In genomic region chr7:141459301-141459711, GRCm38 (mm10) we compare ENCODE assay signal across 9 mouse cellular contexts. TPM values are rescaled to one million over a fixed set of nuclear protein-coding genes. Genes with fewer than 3 reads are reported as not detected.
A peak's percentile ranks its signal among the peaks of the same experiment; 100 is the strongest.
DNase-seq lines count a peak whose midpoint lies in the region; ATAC-seq and TF ChIP-seq lines count a peak whose summit lies in the region.
"Had no signal": no experiment of that assay in that cellular context is flagged by ENCODE, and none has a peak within 500 bp of the region (broad histone marks: within the 10 kb centered on the region; RNA-seq: fewer than 3 reads in every experiment).

No protein-coding gene starts in this region.

- H3K79me2 ChIP-seq in heart, adult 2 months (replicated peaks; ENCODE audit: control insufficient read depth, insufficient read depth, low read length): no peaks in the 10 kb centered on the region

- no peak for ATAC-seq in activated CD4-positive, CD25-positive, alpha-beta regulatory T cell, adult 4 months
- ATAC-seq: intestine, embryonic 15.5 days had no signal

- 84% methylated on average over 17 of the region's 17 CpGs for WGBS in heart, adult 2 months
- 83% methylated on average over 17 of the region's 17 CpGs for WGBS in heart, embryonic 10.5 days

- no peak for TF ChIP-seq CTCF in heart, adult 2 months (IDR thresholded peaks at IDR 0.05)
- no peak for TF ChIP-seq CTCF in ES-Bruce4 (IDR thresholded peaks at IDR 0.05; ENCODE audit: low read depth, low read length)

- H3K4me1 ChIP-seq in heart, adult 2 months (ENCODE audit: control insufficient read depth, insufficient read depth, low read length): peaks cover 26% of the 10 kb centered on the region
- H3K4me1 ChIP-seq in heart, embryonic 10.5 days: peaks cover 59% of the 10 kb centered on the region
- H3K4me1 ChIP-seq in ES-Bruce4 (ENCODE audit: control insufficient read depth, insufficient read depth, low read length): no peaks in the 10 kb centered on the region

- DNase-seq in heart, adult 2 months: peak; percentile 40 to 42
- DNase-seq in heart, embryonic 10.5 days (ENCODE audit: low spot score): no peak
- DNase-seq in adipocyte (ENCODE audit: low spot score): peak; percentile 37
- DNase-seq in cerebellum, adult 9-11 months: peak; percentile 91
- no peak for DNase-seq in urinary bladder, adult 2 months (ENCODE audit: low spot score)

- TF ChIP-seq POLR2A in heart, adult 2 months (IDR thresholded peaks at IDR 0.05; ENCODE audit: insufficient read depth, low read depth, low read length): no peak
- TF ChIP-seq POLR2A in ES-Bruce4 (IDR thresholded peaks at IDR 0.05; ENCODE audit: insufficient read depth, low read length): no peak

- peak overlapping the region; percentile 97 for H3K27ac ChIP-seq in heart, adult 2 months
- H3K27ac ChIP-seq in heart, embryonic 10.5 days: no peak overlapping the region
- H3K27ac ChIP-seq in ES-Bruce4 (ENCODE audit: insufficient read depth, low read length): no peak overlapping the region
- H3K27ac ChIP-seq: forebrain, embryonic 10.5 days had no signal

- no peak overlapping the region for H3K4me3 ChIP-seq in heart, adult 2 months
- H3K4me3 ChIP-seq in heart, embryonic 10.5 days: no peak overlapping the region
- peak overlapping the region; percentile 9 for H3K4me3 ChIP-seq in ES-Bruce4 (ENCODE audit: low read depth, low read length)
- H3K4me3 ChIP-seq: forebrain, embryonic 10.5 days; intestine, embryonic 15.5 days had no signal

- TF ChIP-seq EP300 in heart, adult 2 months (IDR thresholded peaks at IDR 0.05; ENCODE audit: insufficient read depth, low read depth, low read length): no peak
- no peak for TF ChIP-seq EP300 in ES-Bruce4 (IDR thresholded peaks at IDR 0.05; ENCODE audit: insufficient read depth, low read depth, low read length)

- peaks cover 5% of the 10 kb centered on the region; the same call in 1 of the 2 replicates for H3K36me3 ChIP-seq in heart, adult 2 months (ENCODE audit: control insufficient read depth, insufficient read depth, low read length)
- H3K36me3 ChIP-seq in heart, embryonic 10.5 days: peaks cover 25% of the 10 kb centered on the region
- H3K36me3 ChIP-seq in ES-Bruce4 (ENCODE audit: control insufficient read depth, insufficient read depth, low read length, poor library complexity, severe bottlenecking): no peaks in the 10 kb centered on the region

- no peaks in the 10 kb centered on the region for H3K27me3 ChIP-seq in heart, adult 2 months (ENCODE audit: control insufficient read depth, insufficient read depth, low read length)
- peaks cover 69% of the 10 kb centered on the region for H3K27me3 ChIP-seq in heart, embryonic 10.5 days (ENCODE audit: insufficient read depth, poor library complexity, severe bottlenecking)
- H3K27me3 ChIP-seq in ES-Bruce4 (ENCODE audit: control insufficient read depth, insufficient read depth, low read length, poor library complexity, severe bottlenecking): no peaks in the 10 kb centered on the region

- no peaks in the 10 kb centered on the region for H3K9me3 ChIP-seq in heart, embryonic 10.5 days
- no peaks in the 10 kb centered on the region for H3K9me3 ChIP-seq in ES-Bruce4 (replicated peaks; ENCODE audit: control insufficient read depth, insufficient read depth, low read length, poor library complexity, severe bottlenecking)
- H3K9me3 ChIP-seq: forebrain, embryonic 10.5 days; intestine, embryonic 15.5 days had no signal

- H3K9ac ChIP-seq in heart, adult 2 months (ENCODE audit: low read depth, low read length): no peak overlapping the region
- no peak overlapping the region for H3K9ac ChIP-seq in ES-Bruce4 (ENCODE audit: low read depth, poor library complexity, severe bottlenecking)
- H3K9ac ChIP-seq: intestine, embryonic 15.5 days had no signal

- intact Hi-C loops in heart, adult 2 months (cut with DNase I): no loop called here

RNA-seq across cellular contexts. Expression of gene Cracr2b, which starts 1.6 kb away (rescaled TPM):
- 10 to 100 TPM; 15.4 to 19.4 TPM for total RNA-seq in heart, adult 2 months (2021)
- 23.8 and 35.0 TPM in 2 replicates for polyA plus RNA-seq in heart, adult 2 months (2012; rRNA removed)
- polyA plus RNA-seq in heart, embryonic 10.5 days (2016; fragmentation: Nextera tagmentation; extraction: Ambion mirVana): 14.0 and 14.6 TPM in 2 replicates
- polyA plus RNA-seq in ES-Bruce4 (2011; ENCODE audit: insufficient read depth, insufficient read length, low read depth, missing spikeins): 13.5 and 14.0 TPM in 2 replicates
- not detected for polyA plus RNA-seq in activated CD4-positive, CD25-positive, alpha-beta regulatory T cell, adult 4 months (2017; shearing (Covaris generic))
- polyA plus RNA-seq in urinary bladder, adult 2 months (2012; rRNA removed): 24.0 and 25.8 TPM in 2 replicates

RNA-seq across cellular contexts. Expression of gene Pnpla2, which starts 4.3 kb away (rescaled TPM):
- 100 to 1,000 TPM; 398 to 572 TPM for total RNA-seq in heart, adult 2 months (2021)
- 597 and 669 TPM in 2 replicates for polyA plus RNA-seq in heart, adult 2 months (2012; rRNA removed)
- polyA plus RNA-seq in heart, embryonic 10.5 days (2016; fragmentation: Nextera tagmentation; extraction: Ambion mirVana): 28.3 and 38.9 TPM in 2 replicates
- polyA plus RNA-seq in ES-Bruce4 (2011; ENCODE audit: insufficient read depth, insufficient read length, low read depth, missing spikeins): 33.3 and 43.5 TPM in 2 replicates
- polyA plus RNA-seq in activated CD4-positive, CD25-positive, alpha-beta regulatory T cell, adult 4 months (2017; shearing (Covaris generic)): 10 to 100 TPM; 58.2 to 70.2 TPM
- 108 and 133 TPM in 2 replicates for polyA plus RNA-seq in urinary bladder, adult 2 months (2012; rRNA removed)

RNA-seq across cellular contexts. Expression of gene Cd151, which starts 7.9 kb away (rescaled TPM):
- total RNA-seq in heart, adult 2 months (2021): 100 to 1,000 TPM; 272 to 334 TPM
- 395 and 491 TPM in 2 replicates for polyA plus RNA-seq in heart, adult 2 months (2012; rRNA removed)
- 23.1 and 38.2 TPM in 2 replicates for polyA plus RNA-seq in heart, embryonic 10.5 days (2016; fragmentation: Nextera tagmentation; extraction: Ambion mirVana)
- polyA plus RNA-seq in ES-Bruce4 (2011; ENCODE audit: insufficient read depth, insufficient read length, low read depth, missing spikeins): 99.0 and 107 TPM in 2 replicates
- 1 to 10 TPM; 8.3 to 8.7 TPM for polyA plus RNA-seq in activated CD4-positive, CD25-positive, alpha-beta regulatory T cell, adult 4 months (2017; shearing (Covaris generic))
- polyA plus RNA-seq in urinary bladder, adult 2 months (2012; rRNA removed): 280 and 288 TPM in 2 replicates

RNA-seq across cellular contexts. Expression of gene Rplp2, which starts 12.1 kb away (rescaled TPM):
- total RNA-seq in heart, adult 2 months (2021): 100 to 1,000 TPM; 848 to 928 TPM
- 404 and 421 TPM in 2 replicates for polyA plus RNA-seq in heart, adult 2 months (2012; rRNA removed)
- 882 and 900 TPM in 2 replicates for polyA plus RNA-seq in heart, embryonic 10.5 days (2016; fragmentation: Nextera tagmentation; extraction: Ambion mirVana)
- 2,328 and 2,759 TPM in 2 replicates for polyA plus RNA-seq in ES-Bruce4 (2011; ENCODE audit: insufficient read depth, insufficient read length, low read depth, missing spikeins)
- polyA plus RNA-seq in activated CD4-positive, CD25-positive, alpha-beta regulatory T cell, adult 4 months (2017; shearing (Covaris generic)): 1,000 to 10,000 TPM; 3,324 to 3,604 TPM
- 1,171 and 1,507 TPM in 2 replicates for polyA plus RNA-seq in urinary bladder, adult 2 months (2012; rRNA removed)

RNA-seq across cellular contexts. Expression of gene Pidd1, which starts 15.5 kb away (rescaled TPM):
- under 1 TPM; 0.37 to 0.70 TPM for total RNA-seq in heart, adult 2 months (2021)
- 1.8 and 2.0 TPM in 2 replicates for polyA plus RNA-seq in heart, adult 2 months (2012; rRNA removed)
- 18.0 and 18.2 TPM in 2 replicates for polyA plus RNA-seq in heart, embryonic 10.5 days (2016; fragmentation: Nextera tagmentation; extraction: Ambion mirVana)
- polyA plus RNA-seq in ES-Bruce4 (2011; ENCODE audit: insufficient read depth, insufficient read length, low read depth, missing spikeins): 22.1 and 27.6 TPM in 2 replicates
- polyA plus RNA-seq in activated CD4-positive, CD25-positive, alpha-beta regulatory T cell, adult 4 months (2017; shearing (Covaris generic)): 10 to 100 TPM in 1 of 2 experiments, 1 to 10 TPM in 1; 5.3 to 12.7 TPM
- polyA plus RNA-seq in urinary bladder, adult 2 months (2012; rRNA removed): 4.7 and 4.8 TPM in 2 replicates

Comparison
In these comparisons a context has a peak if more than half of its experiments do, and no peak if none do; other contexts are left out.
1. DNase-seq: peak in heart, adult 2 months (2 of 2), adipocyte (single experiment) and cerebellum, adult 9-11 months (single experiment); none in heart, embryonic 10.5 days (single experiment) and urinary bladder, adult 2 months (single experiment).
2. RNA of gene Cracr2b, which starts 1.6 kb away (polyA plus RNA-seq): 23.8 to 35.0 TPM in heart, adult 2 months, 24.0 to 25.8 TPM in urinary bladder, adult 2 months, 14.0 to 14.6 TPM in heart, embryonic 10.5 days and 13.5 to 14.0 TPM in ES-Bruce4; not detected in activated CD4-positive, CD25-positive, alpha-beta regulatory T cell, adult 4 months; every median in the first group is over 10 times any median in the second.